Mouse (Mus musculus): Measurements from ENCODE around the gene Rps6ka5.

- TF ChIP-seq CTCF (IDR thresholded peaks at IDR 0.05; ENCODE audit: low read depth, low read length), result peak; percentile 50
- no peak for TF ChIP-seq POLR2A (IDR thresholded peaks at IDR 0.05; ENCODE audit: extremely low read depth, insufficient read depth, low read length)
Observed at GRCm38 (mm10) chr12:100578291-100578690, 148.5 kb downstream of the Rps6ka5 start.

Data from liver, adult 2 months (tissue).